Comparison of ENCODE assay signal across 9 mouse cellular contexts in the genomic region with DNA sequence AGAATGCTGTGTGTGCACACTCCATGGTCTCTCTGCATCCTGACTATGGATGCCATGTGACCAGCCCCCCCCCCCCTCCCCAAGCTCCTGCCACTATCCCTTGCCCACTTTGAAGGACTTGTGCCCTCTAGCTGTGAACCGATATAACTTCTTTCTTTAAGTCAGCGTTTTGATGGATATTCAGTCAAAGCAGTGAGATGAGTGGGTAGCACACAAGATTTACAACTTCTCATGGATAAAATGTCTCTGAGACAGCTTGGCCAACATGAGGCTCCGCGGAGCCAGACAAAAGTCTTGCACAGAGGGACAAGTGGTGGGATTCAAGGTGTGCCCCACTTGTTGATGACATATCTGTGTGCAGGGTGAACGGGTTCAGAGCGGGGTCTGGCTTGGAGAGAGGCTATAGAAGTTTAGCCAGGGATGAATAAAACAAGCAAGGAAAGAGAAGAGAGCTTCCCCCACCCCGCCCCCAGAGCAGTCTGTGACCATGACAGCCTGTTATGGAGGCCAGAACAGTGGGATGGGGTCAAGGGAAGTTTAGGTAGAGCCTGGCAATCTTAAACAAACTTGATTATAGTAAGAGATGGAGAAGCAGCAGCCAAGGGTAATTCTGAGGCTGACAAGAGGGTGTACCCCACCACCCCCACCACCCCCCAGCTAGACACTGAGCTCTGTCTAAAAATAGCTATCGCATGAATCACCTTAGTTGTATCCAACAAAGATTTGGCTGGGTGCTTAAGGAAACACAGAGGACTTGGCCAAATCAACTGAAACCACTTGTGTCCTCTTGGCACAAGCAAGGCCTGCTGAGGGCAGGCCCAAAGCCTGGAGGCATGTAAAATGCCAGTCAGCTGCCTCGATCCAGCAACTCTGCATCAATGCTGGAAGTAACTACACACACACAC.
DNase-seq lines count a peak whose midpoint lies in the region; ATAC-seq lines count a peak whose summit lies in the region.
"Had no signal": no experiment of that assay in that cellular context is flagged by ENCODE, and none has a peak within 500 bp of the region (broad histone marks: within the 10 kb centered on the region; RNA-seq: fewer than 3 reads in every experiment).

No protein-coding gene starts in this region.

- no peaks in the 10 kb centered on the region for H3K9me3 ChIP-seq in forebrain, embryonic 16.5 days (ENCODE audit: control insufficient read depth, low read length)
- no peaks in the 10 kb centered on the region for H3K9me3 ChIP-seq in forebrain, embryonic 13.5 days (replicated peaks)
- no peaks in the 10 kb centered on the region for H3K9me3 ChIP-seq in intestine, embryonic 16.5 days (ENCODE audit: control insufficient read depth, low read length)

- H3K9ac ChIP-seq in forebrain, embryonic 16.5 days (replicated peaks; ENCODE audit: low read depth, low read length), result no peak overlapping the region
- no peak overlapping the region for H3K9ac ChIP-seq in forebrain, embryonic 13.5 days
- no peak overlapping the region for H3K9ac ChIP-seq in intestine, embryonic 16.5 days (ENCODE audit: low read depth, low read length)

- H3K4me3 ChIP-seq in forebrain, embryonic 16.5 days (replicated peaks; ENCODE audit: low read length), result no peak overlapping the region
- H3K4me3 ChIP-seq in forebrain, embryonic 13.5 days, result no peak overlapping the region
- no peak overlapping the region for H3K4me3 ChIP-seq in intestine, embryonic 16.5 days (ENCODE audit: low read length)

- DNase-seq in 3134 (ENCODE audit: extremely low read depth, insufficient read length, low spot score), result peak; percentile 62
- DNase-seq in adrenal gland, postnatal 14 days, result peak; percentile 27
- no peak for DNase-seq in embryo, embryonic 10.5 days (ENCODE audit: low spot score)
- DNase-seq in spleen, postnatal 4 days (ENCODE audit: low spot score in 2 of 2), result no peak
- DNase-seq: cerebellum, adult 18-20 months had no signal

- peak; percentile 54; the same call in 1 of the 2 replicates for ATAC-seq in forebrain, embryonic 16.5 days
- no peak for ATAC-seq in forebrain, embryonic 13.5 days
- ATAC-seq in intestine, embryonic 16.5 days, result peak; percentile 52; the same call in 1 of the 2 replicates
- ATAC-seq in monocyte, adult 5-6 weeks (replicated peaks; ENCODE audit: insufficient number of reproducible peaks, low FRiP score, low TSS enrichment, poor library complexity, severe bottlenecking), result no peak

- no peaks in the 10 kb centered on the region for H3K27me3 ChIP-seq in forebrain, embryonic 16.5 days (replicated peaks; ENCODE audit: control insufficient read depth, insufficient read depth, low read length)
- no peaks in the 10 kb centered on the region for H3K27me3 ChIP-seq in forebrain, embryonic 13.5 days
- H3K27me3 ChIP-seq in intestine, embryonic 16.5 days (replicated peaks; ENCODE audit: control insufficient read depth, insufficient read depth, low read length), result no peaks in the 10 kb centered on the region

- H3K4me1 ChIP-seq in forebrain, embryonic 16.5 days (replicated peaks; ENCODE audit: control insufficient read depth, insufficient read depth, low read length), result no peaks in the 10 kb centered on the region
- H3K4me1 ChIP-seq in forebrain, embryonic 13.5 days, result 0 out of 2 replicates have a peak, but pooled peaks cover 3% of the 10 kb centered on the region
- peaks cover 15% of the 10 kb centered on the region for H3K4me1 ChIP-seq in intestine, embryonic 16.5 days (ENCODE audit: control insufficient read depth, insufficient read depth, low read length)

- WGBS in forebrain, embryonic 16.5 days, result 76% methylated on average over 9 of the region's 9 CpGs
- WGBS in forebrain, embryonic 13.5 days, result 81% methylated on average over 9 of the region's 9 CpGs
- 56% methylated on average over 9 of the region's 9 CpGs for WGBS in intestine, embryonic 16.5 days

- H3K4me2 ChIP-seq in forebrain, embryonic 16.5 days (ENCODE audit: low read length), result no peak overlapping the region
- H3K4me2 ChIP-seq in forebrain, embryonic 13.5 days, result no peak overlapping the region
- no peak overlapping the region for H3K4me2 ChIP-seq in intestine, embryonic 16.5 days (ENCODE audit: low read depth, low read length)

- H3K27ac ChIP-seq in forebrain, embryonic 16.5 days (ENCODE audit: low read length), result no peak overlapping the region
- H3K27ac ChIP-seq in forebrain, embryonic 13.5 days, result no peak overlapping the region
- no peak overlapping the region for H3K27ac ChIP-seq in intestine, embryonic 16.5 days (ENCODE audit: low read length)

- no peaks in the 10 kb centered on the region for H3K36me3 ChIP-seq in forebrain, embryonic 16.5 days (ENCODE audit: control insufficient read depth, insufficient read depth)
- no peaks in the 10 kb centered on the region for H3K36me3 ChIP-seq in forebrain, embryonic 13.5 days (ENCODE audit: poor library complexity, severe bottlenecking)
- H3K36me3 ChIP-seq in intestine, embryonic 16.5 days (ENCODE audit: control insufficient read depth, insufficient read depth, low read length), result no peaks in the 10 kb centered on the region

Comparison
In these comparisons a context has a peak if more than half of its experiments do, and no peak if none do; other contexts are left out.
1. ATAC-seq: peak in forebrain, embryonic 16.5 days (single experiment) and intestine, embryonic 16.5 days (single experiment); none in forebrain, embryonic 13.5 days (single experiment) and monocyte, adult 5-6 weeks (single experiment).
2. DNase-seq: peak in 3134 (single experiment) and adrenal gland, postnatal 14 days (single experiment); none in embryo, embryonic 10.5 days (single experiment) and spleen, postnatal 4 days (0 of 2).